Mouse (Mus musculus) frontal cortex, postnatal 25 days (tissue): ENCODE results near the gene Gm49337.

Source experiments
- DNase-seq, 2 experiments: peaks; one replicate each; pipeline ENCODE4 v3.0.0; 2022; ENCODE audit warnings: low spot score in 2 of 2

Gm49337 gene

GRCm38 (mm10) chr4:116173072-116173471, at the start of gene Gm49337, which contains the start of gene 1700042G07Rik:
TSS of gene Gm49337 (plus strand) at chr4:116173384.
TSS of gene 1700042G07Rik (plus strand) at chr4:116173372.
- DNase-seq, result no peak

- peak; percentile 39 to 61 for DNase-seq
These were observed 49.3 kb upstream of the Gm49337 start, which contains the start of the genes Rad54l and Pomgnt1 for GRCm38 (mm10) chr4:116123602-116124519. TSS of gene Rad54l (minus strand) at chr4:116123690. TSS of gene Pomgnt1 (plus strand) at chr4:116123840.

DNA sequence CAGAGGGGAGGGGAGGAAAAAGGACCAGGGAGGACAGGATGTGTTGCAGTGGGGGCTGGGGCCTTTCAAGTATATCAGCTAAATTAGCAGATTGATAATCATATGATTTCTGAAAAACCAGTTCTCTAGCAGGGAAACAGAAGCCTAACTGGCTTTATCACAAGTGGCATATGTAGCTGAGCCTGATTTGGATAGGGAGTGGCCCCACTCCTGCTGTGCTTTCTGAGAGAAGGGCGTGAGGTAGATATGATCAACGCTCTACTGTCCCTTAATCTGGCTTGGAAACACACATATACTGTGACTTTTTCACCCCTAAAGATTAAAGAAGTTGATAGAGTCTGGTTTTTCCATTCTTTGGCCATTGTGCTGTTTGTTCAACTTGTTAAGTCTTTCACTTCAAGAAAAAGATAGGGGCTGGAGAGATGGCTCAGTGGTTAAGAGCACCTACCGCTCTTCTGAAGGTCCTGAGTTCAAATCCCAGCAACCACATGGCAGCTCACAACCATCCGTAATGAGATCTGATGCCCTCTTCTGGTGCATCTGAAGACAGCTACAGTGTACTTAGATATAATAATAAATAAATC, 47.3 kb upstream of the Gm49337 start:
- no peak for DNase-seq

DNA sequence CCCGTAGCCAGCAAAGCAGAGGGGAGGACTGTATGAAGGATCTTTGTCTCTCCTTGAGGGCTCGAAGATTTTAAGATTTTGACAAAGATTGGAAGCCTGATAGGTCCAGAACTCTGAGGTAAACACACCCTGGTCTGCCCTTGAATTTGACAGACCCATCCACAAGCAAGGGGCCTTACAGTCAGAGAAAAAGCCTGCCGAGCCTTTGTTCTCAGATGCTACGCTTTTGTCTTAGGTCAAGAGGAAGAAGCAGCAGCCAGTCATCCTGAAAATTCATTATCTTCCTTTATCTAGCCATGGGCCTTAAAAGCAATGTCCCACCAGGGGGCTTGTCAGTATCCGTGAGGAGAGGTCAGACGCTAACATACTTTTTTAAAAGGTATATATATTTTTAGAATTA, 45.2 kb upstream of the Gm49337 start:
- DNase-seq, result no peak

DNA sequence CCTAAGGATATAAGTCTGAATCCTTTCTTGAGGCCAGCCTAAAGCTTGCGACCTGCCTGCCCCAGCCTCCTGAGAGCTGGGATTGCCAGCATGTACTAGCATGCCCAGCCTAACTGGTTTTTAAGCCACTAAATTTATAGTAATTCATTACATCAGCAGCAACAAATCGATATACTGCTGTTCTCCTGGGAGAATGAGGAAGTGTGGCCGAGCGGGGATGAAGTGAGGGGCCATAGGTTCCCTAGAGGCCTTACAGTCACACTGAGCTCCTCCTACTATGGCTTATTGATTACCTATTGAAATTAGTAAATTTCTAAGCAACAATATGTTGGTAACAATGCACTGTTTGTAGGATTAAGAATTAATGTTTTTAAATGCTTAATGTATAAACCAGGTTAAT, 40.1 kb upstream of the Gm49337 start:
- DNase-seq, result no peak

DNA sequence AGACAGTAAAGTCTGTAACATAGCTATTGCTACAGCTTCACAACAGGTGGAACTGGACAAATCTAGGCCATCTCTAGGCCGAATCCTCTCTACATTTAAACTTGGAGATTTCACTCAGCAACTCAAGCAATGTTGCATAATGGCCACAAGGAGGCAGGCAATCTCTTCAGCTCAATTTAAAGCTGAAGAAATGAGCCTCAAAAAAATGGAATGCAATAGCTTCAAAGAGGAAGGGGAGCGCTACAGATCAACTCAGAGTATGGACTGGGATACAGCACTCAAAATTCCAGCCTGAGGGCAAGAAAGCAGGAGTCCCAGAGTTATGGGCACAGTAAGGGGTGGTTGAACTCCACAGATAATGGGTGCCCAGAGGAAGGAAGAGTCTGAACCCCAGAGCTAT, 38.2 kb upstream of the Gm49337 start:
- no peak for DNase-seq

- DNase-seq, result no peak
These were observed 35.7 kb upstream of the Gm49337 start for GRCm38 (mm10) chr4:116137421-116137996.

- DNase-seq, result no peak
These were observed 32.2 kb upstream of the Gm49337 start for GRCm38 (mm10) chr4:116140801-116141574.

DNA sequence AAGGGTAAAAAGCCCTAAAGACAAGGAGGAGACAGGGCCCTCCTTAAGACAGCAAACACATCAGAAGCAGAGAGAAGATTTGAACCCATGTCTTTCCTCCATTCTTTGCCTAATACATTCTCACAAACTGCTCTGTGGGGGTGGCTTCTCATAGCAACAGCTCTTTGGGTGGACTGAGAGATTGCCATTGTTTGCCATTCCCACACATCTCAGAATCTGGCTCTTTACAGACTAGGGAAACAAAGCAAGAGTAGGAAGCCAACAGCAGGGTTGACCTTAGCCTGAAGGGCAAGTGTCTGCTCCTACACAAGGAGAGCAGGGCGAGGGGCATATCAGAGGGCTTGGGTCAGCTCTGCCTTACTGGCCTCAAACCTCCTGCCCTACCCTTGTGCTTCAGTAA, 31.4 kb upstream of the Gm49337 start:
- DNase-seq, result no peak

DNA sequence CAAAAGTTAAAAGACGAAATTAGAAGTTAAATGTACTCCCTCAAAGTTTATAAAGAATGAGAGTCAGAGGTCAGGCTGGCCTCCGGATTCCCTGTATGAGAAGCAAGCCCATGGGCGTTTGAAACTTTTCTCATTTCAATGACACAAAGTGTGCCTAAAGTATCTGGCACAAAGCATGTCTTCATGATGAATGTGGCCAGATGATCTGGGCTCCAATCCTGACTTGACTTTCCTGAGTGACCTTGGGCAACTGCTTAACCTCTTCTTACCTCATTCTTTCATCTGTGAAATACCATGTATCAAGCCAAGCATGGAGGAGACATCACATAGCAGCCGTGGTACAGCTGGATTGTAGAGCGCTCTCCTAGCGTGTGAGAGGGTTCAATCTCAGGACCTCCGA, 30.9 kb upstream of the Gm49337 start:
- DNase-seq, result no peak

GRCm38 (mm10) chr4:116143317-116143811, 29.8 kb upstream of the Gm49337 start:
- no peak for DNase-seq

DNA sequence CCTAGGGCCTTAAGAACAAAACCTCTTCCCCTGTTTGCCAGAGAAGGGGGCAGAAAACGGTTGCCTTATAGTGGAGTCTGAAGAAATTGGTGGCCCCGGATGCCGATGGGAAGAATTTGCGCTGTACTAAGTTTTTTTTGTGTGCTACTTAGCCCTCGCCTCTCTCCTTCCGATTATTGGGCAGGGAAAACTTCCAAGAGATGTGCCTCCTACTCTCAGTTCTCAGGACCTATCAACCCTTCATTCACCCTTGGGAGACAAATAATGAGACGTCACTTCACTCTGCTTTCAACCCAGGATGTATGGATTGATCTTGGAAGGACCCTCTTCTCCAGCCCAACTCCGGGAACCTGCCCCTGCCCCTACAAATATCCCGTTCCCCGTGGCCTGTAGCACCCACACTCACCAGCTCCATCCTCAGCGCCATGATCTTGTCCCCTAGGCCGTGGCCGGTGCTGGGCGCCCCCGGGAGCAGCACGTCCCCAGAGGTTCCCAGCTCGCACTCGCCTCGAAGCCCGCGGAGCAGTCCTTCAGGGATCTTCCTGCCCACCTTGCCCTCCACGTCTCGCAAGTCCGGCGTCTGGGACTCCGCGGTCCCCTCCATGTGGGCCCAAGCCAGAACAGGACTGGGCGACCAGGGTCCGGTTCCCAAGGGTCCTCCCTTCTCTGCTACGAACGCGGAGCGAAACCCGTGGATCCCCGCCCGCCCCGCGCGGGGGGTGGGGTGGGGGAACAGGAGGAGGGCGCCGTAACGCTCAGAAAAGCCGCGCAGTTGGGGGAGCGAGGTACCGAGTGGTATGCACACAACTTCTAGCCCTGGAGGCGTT, 29.1 kb upstream of the Gm49337 start:
- peak; percentile 45 to 59 for DNase-seq

DNA sequence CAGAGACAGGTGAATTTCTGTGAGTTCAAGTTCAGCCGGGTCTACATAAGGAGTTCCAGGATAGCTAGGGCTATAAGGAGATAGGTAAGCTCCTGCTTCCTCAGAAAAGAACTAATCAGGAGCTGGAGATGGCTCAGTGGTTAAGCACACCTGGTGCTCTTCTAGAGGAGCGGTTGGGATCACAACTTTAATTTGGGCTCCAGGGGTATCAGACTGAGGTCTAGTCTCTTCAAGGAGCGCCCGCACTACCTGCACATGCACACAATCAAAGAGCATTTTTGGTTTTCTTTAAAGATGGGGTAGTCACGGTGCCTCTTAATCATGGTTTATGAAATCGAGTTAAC, 23.4 kb upstream of the Gm49337 start:
- no peak for DNase-seq

DNA sequence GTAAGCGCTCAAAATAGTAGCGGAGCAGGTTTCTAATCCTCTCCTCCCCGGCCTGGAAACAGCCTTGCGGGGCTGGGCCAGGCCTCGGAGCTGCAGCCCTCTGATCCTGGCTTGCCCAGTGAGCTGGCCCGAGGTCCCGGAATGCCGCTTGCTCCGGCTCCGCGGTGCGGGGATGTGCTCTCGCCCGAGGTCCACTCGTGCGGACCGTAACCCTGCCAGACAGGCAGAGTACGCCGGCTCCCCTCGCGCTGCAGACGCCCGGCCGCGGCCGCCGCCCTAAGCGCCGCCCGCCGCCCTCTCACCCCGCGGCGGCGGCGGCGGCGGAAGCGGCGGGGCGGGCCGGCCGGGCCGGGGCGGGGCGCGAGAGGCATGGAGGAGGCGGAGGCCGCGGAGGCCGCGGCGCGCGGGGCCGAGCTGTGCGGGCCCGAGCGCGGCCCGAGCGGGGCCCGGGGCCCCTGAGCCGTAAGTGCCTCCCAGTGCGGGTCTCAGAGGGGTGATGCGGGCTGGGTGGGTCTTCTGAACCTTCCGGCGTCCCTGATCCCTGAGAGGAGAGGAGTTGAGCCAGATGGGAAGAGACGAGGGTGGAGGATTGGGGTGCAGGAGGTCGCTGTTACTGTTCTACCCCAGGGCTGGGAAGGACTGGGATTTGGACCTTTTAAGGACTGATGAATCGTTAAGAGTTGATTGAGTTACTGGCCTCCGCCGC, 22.9 kb upstream of the Gm49337 start:
- peak in 1 of 2 experiments; percentile 23 for DNase-seq

DNA sequence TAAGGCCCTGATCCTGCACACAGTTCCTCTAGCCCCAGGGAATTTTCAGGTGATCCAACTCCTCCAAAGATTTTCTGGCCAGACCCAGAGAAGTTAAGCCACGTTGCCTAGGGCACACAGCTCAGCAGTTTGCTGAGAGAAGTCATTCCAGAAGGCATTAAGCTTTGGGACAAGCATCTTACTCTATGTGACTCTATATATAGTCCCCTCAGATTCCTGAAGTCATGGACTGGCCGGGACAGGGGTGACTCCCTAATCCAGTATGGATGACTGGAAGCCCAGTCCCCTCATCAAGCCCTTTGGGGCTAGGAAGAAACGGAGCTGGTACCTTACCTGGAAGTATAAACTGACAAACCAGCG, 22.3 kb upstream of the Gm49337 start:
- no peak for DNase-seq

DNA sequence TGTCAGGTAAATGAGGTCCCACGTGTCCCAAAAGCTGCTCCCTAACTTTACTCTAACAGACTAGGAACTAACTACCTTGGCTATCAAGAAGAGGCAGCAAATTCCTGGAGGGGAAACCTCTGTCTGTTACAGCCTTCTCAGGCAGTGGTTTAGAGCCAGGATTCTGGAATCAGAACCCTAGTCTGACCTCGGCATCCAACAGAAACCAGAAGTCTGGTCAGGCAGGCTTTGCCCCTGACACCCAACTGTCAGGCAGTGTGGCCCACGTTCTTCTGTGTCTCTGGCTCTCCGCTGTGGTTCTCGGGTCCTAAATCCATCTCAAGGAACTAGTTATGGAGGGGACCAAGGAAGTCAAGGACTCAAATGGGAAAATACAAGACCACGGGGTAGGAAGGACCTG, 21.9 kb upstream of the Gm49337 start, which contains the start of gene Lurap1:
TSS of gene Lurap1 (minus strand) at position 101 of the 400 bp plus-strand sequence.
- no peak for DNase-seq

DNA sequence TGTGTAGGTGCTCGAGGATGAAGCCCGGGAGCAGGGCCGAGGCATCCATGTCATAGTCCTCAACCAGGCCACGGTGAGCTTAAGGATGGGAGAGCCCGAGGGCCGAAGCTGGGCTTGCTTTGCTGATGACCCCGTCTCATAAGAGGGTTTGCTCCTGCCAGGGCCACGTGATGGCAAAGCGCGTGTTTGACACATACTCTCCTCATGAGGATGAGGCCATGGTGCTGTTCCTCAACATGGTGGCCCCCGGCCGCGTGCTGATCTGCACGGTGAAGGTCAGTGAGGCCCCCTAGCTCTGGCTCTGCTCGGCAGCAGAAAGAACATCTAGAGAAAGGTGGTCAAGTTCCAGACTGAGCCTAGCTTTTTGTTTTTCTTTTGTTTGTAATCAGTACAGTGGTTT, 20.5 kb upstream of the Gm49337 start:
- DNase-seq, result no peak

- no peak for DNase-seq
These were observed 15.3 kb upstream of the Gm49337 start for GRCm38 (mm10) chr4:116157882-116158281.

GRCm38 (mm10) chr4:116159912-116160311, 13.3 kb upstream of the Gm49337 start:
- no peak for DNase-seq

DNA sequence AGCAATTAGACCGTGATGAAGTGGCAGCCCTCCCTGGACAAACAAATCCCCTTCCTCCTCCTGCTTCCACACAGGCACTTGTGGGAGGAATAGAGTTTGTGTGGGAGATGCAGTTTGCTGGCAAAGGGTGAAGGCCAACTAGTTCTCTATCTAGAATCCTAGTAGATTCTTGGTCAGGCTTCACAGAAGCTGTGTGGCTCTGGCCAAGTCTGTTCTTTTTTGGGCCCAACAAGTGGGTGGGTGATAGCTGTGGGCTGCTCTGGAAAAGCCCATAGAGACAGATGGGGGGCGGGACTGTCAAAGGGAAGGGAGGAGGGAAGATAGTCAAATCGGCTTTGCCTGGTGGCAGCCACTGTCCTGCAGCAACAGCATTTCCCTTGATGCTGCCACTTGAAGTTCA, 12.4 kb upstream of the Gm49337 start:
- peak in 1 of 2 experiments; percentile 55 for DNase-seq
